Mouse (Mus musculus) forebrain, embryonic 10.5 days (tissue): ENCODE measurements around the gene Gm10354. TPM values are rescaled to one million over a fixed set of nuclear protein-coding genes. Genes with fewer than 3 reads are reported as not detected.
"Not testable (repeated sequence)": the region's sequence is repeated elsewhere in the genome, so short reads cannot be mapped to it uniquely, and the experiment has no call there.

Source experiments
- DNase-seq: peaks from one replicate; pipeline ENCODE4 v3.0.0-alpha.2; 2017; ENCODE audit warnings: low spot score; ENCODE audit errors: extremely low spot score
- H3K27ac ChIP-seq: fragments of 300-500 bp; sonication (generic); 2 replicates; pipeline ENCODE4 v1.5.1; 2016; ENCODE audit warnings: mild to moderate bottlenecking
- H3K27me3 ChIP-seq: fragments of 300-500 bp; sonication (generic); 2 replicates; pipeline ENCODE4 v1.6.1; 2016; ENCODE audit warnings: mild to moderate bottlenecking; ENCODE audit not compliant: poor library complexity, severe bottlenecking
- H3K36me3 ChIP-seq: fragments of 300-500 bp; sonication (generic); replicated peaks from 2 replicates; pipeline ENCODE4 v1.6.1; 2016; ENCODE audit warnings: mild to moderate bottlenecking, moderate library complexity
- H3K4me1 ChIP-seq: fragments of 300-500 bp; sonication (generic); 2 replicates; pipeline ENCODE4 v1.6.1; 2016
- H3K4me3 ChIP-seq: fragments of 300-500 bp; sonication (generic); 2 replicates; pipeline ENCODE4 v1.5.1; 2016; ENCODE audit warnings: mild to moderate bottlenecking, moderate library complexity
- H3K9me3 ChIP-seq: fragments of 300-500 bp; sonication (generic); 2 replicates; pipeline ENCODE4 v1.6.1; 2016; ENCODE audit warnings: mild to moderate bottlenecking, moderate library complexity
- whole genome bisulfite sequencing: fragments of 180-500 bp; shearing (Covaris S2); methylation state at CpG from one replicate; pipeline ENCODE4 v1.1.7; 2016; 5-methylcytosine and 5-hydroxymethylcytosine counted together
- polyA plus RNA-seq: library from polyadenylated mRNA; unstranded; fragments of >200 nt; fragmentation: Nextera tagmentation; extraction: Ambion mirVana; gene quantifications from 2 replicates; pipeline ENCODE4 v1.2.1, GENCODE M21; 2016

Gene Gm10354
- polyA plus RNA-seq, 1 experiment from 2014 or later = not detected

GRCm38 (mm10) chr5:14990375-14991158 is 11.8 kb upstream of the Gm10354 start:
- not testable (repeated sequence) for H3K27me3 ChIP-seq, H3K27ac ChIP-seq, H3K4me3 ChIP-seq, DNase-seq, H3K36me3 ChIP-seq, H3K4me1 ChIP-seq
- peaks cover 35% of the 10 kb centered on the region for H3K9me3 ChIP-seq
- WGBS = 82% methylated on average over 8 of the region's 8 CpGs

- peaks cover 30% of the 10 kb centered on the region for H3K9me3 ChIP-seq
- 42% methylated on average over 6 of the region's 6 CpGs for WGBS
- H3K4me1 ChIP-seq, H3K27ac ChIP-seq, H3K36me3 ChIP-seq, H3K4me3 ChIP-seq, H3K27me3 ChIP-seq, DNase-seq: not testable (repeated sequence)
Observed at GRCm38 (mm10) chr5:14986649-14987387, 8.1 kb upstream of the Gm10354 start.

- H3K36me3 ChIP-seq, H3K27me3 ChIP-seq, H3K4me3 ChIP-seq, DNase-seq, H3K4me1 ChIP-seq, H3K27ac ChIP-seq: not testable (repeated sequence)
- WGBS = 79% methylated on average over 4 of the region's 4 CpGs
- H3K9me3 ChIP-seq = peaks cover 61% of the 10 kb centered on the region
Observed at GRCm38 (mm10) chr5:14977368-14977767, 1.4 kb downstream of the Gm10354 start.

- H3K36me3 ChIP-seq, DNase-seq, H3K27ac ChIP-seq, H3K27me3 ChIP-seq, H3K4me1 ChIP-seq, H3K4me3 ChIP-seq: not testable (repeated sequence)
- peaks cover 60% of the 10 kb centered on the region for H3K9me3 ChIP-seq
- WGBS = 73% methylated on average over 3 of the region's 4 CpGs
Observed at GRCm38 (mm10) chr5:14975294-14975693, 3.4 kb downstream of the Gm10354 start.

- H3K27ac ChIP-seq, H3K4me1 ChIP-seq, H3K4me3 ChIP-seq, DNase-seq, H3K27me3 ChIP-seq, H3K36me3 ChIP-seq: not testable (repeated sequence)
- H3K9me3 ChIP-seq = peaks cover 42% of the 10 kb centered on the region
- WGBS = 77% methylated on average over 3 of the region's 3 CpGs
Observed at GRCm38 (mm10) chr5:14972841-14973240, 5.9 kb downstream of the Gm10354 start.

- not testable (repeated sequence) for H3K4me3 ChIP-seq, H3K4me1 ChIP-seq, H3K27me3 ChIP-seq, DNase-seq, H3K36me3 ChIP-seq, H3K27ac ChIP-seq
- H3K9me3 ChIP-seq = peaks cover 30% of the 10 kb centered on the region
- 80% methylated on average over 13 of the region's 13 CpGs for WGBS
Observed at GRCm38 (mm10) chr5:14963821-14964220, 14.9 kb downstream of the Gm10354 start.

GRCm38 (mm10) chr5:14961502-14961901 is 17.2 kb downstream of the Gm10354 start:
- H3K4me3 ChIP-seq, H3K36me3 ChIP-seq, H3K27ac ChIP-seq, DNase-seq, H3K4me1 ChIP-seq, H3K27me3 ChIP-seq: not testable (repeated sequence)
- 85% methylated on average over 4 of the region's 4 CpGs for WGBS
- H3K9me3 ChIP-seq = peaks cover 37% of the 10 kb centered on the region

GRCm38 (mm10) chr5:14955928-14956706 is 22.6 kb downstream of the Gm10354 start:
- WGBS = 93% methylated on average over 1 of the region's 1 CpGs
- peaks cover 45% of the 10 kb centered on the region for H3K9me3 ChIP-seq

GRCm38 (mm10) chr5:14953587-14953986 is 25.1 kb downstream of the Gm10354 start:
- not testable (repeated sequence) for H3K27me3 ChIP-seq, H3K27ac ChIP-seq, H3K4me1 ChIP-seq, H3K4me3 ChIP-seq, H3K36me3 ChIP-seq, DNase-seq
- H3K9me3 ChIP-seq = peaks cover 43% of the 10 kb centered on the region

More at GRCm38 (mm10) chr5:14955928-14956706, 22.6 kb downstream of the Gm10354 start:
- DNase-seq = peak; percentile 13
- H3K36me3 ChIP-seq, H3K4me3 ChIP-seq, H3K27ac ChIP-seq, H3K4me1 ChIP-seq, H3K27me3 ChIP-seq: not testable (repeated sequence)

GRCm38 (mm10) chr5:14952749-14953148 is 26.0 kb downstream of the Gm10354 start:
- not testable (repeated sequence) for H3K27ac ChIP-seq, H3K36me3 ChIP-seq, H3K27me3 ChIP-seq, H3K4me3 ChIP-seq, DNase-seq, H3K4me1 ChIP-seq
- WGBS = 75% methylated on average over 3 of the region's 3 CpGs
- peaks cover 43% of the 10 kb centered on the region for H3K9me3 ChIP-seq

GRCm38 (mm10) chr5:14951822-14952221 is 26.9 kb downstream of the Gm10354 start:
- not testable (repeated sequence) for H3K27me3 ChIP-seq, H3K4me3 ChIP-seq, H3K27ac ChIP-seq, H3K4me1 ChIP-seq, H3K36me3 ChIP-seq
- WGBS = 71% methylated on average over 7 of the region's 7 CpGs
- H3K9me3 ChIP-seq = peaks cover 43% of the 10 kb centered on the region
- DNase-seq = peak; percentile 13

GRCm38 (mm10) chr5:14947482-14948198 is 31.1 kb downstream of the Gm10354 start:
- H3K27ac ChIP-seq, DNase-seq, H3K4me3 ChIP-seq, H3K4me1 ChIP-seq, H3K36me3 ChIP-seq, H3K27me3 ChIP-seq: not testable (repeated sequence)
- 62% methylated on average over 4 of the region's 4 CpGs for WGBS
- H3K9me3 ChIP-seq = peaks cover 37% of the 10 kb centered on the region
